Mouse (Mus musculus) liver, embryonic 14.5 days (tissue): ENCODE results near the gene Npas3. TPM values are rescaled to one million over a fixed set of nuclear protein-coding genes. Genes with fewer than 3 reads are reported as not detected.

Experiments
- ATAC-seq: fragments of 200-750 bp; cut with Nextera tagmentation; 2 replicates; pipeline ENCODE4 v1.8.0; 2017; ENCODE audit warnings: moderate number of reproducible peaks, mild to moderate bottlenecking, moderate library complexity; ENCODE audit not compliant: insufficient read depth
- DNase-seq, 3 experiments: peaks; one replicate each; pipeline ENCODE4 v3.0.0-alpha.2; 2012 to 2013; ENCODE audit warnings: low read depth in 3 of 3, low spot score in 3 of 3
- H3K27ac ChIP-seq: fragments of 300-500 bp; sonication (generic); 2 replicates; pipeline ENCODE4 v1.5.1; 2014; ENCODE audit warnings: moderate library complexity, mild to moderate bottlenecking, control low read depth, inconsistent platforms
- H3K27me3 ChIP-seq: fragments of 300-500 bp; sonication (generic); 2 replicates; pipeline ENCODE4 v1.6.1; 2014; ENCODE audit warnings: mild to moderate bottlenecking, low read length, moderate library complexity; ENCODE audit not compliant: control insufficient read depth, insufficient read depth
- H3K36me3 ChIP-seq: fragments of 300-500 bp; sonication (generic); replicated peaks from 2 replicates; pipeline ENCODE4 v1.6.1; 2014; ENCODE audit warnings: low read depth; ENCODE audit not compliant: control insufficient read depth, insufficient read depth
- H3K4me1 ChIP-seq, 2 experiments: fragments of 200-500 bp in 1 of 2; fragments of 300-500 bp in 1 of 2; sonication (generic) in 1 of 2; replicated peaks; 2 replicates each; pipeline ENCODE4 v1.6.1; 2012 to 2014; ENCODE audit warnings: antibody characterized with exemption in 1 of 2, inconsistent platforms in 1 of 2, low read length in 1 of 2; ENCODE audit not compliant: control insufficient read depth in 2 of 2, insufficient read depth in 2 of 2
- H3K4me2 ChIP-seq: fragments of 300-500 bp; sonication (generic); 2 replicates; pipeline ENCODE4 v1.6.1; 2014; ENCODE audit warnings: low read depth, mild to moderate bottlenecking, control low read depth, moderate library complexity
- H3K4me3 ChIP-seq, 2 experiments: fragments of 200-500 bp in 1 of 2; fragments of 300-500 bp in 1 of 2; sonication (generic) in 1 of 2; 2 replicates each; pipeline ENCODE4 v1.5.1; 2012 to 2014; ENCODE audit warnings: low read depth in 2 of 2, low read length in 2 of 2, mild to moderate bottlenecking in 2 of 2, control low read depth in 1 of 2, inconsistent platforms in 1 of 2, moderate library complexity in 1 of 2; ENCODE audit not compliant: insufficient read depth in 1 of 2
- H3K9ac ChIP-seq: fragments of 300-500 bp; sonication (generic); replicated peaks from 2 replicates; pipeline ENCODE4 v1.6.1; 2014; ENCODE audit warnings: mild to moderate bottlenecking, control low read depth, moderate library complexity
- H3K9me3 ChIP-seq: fragments of 300-500 bp; sonication (generic); 2 replicates; pipeline ENCODE4 v1.6.1; 2016; ENCODE audit warnings: low read length, mixed read lengths; ENCODE audit not compliant: control insufficient read depth
- CTCF ChIP-seq: IDR thresholded peaks from 2 replicates; pipeline ENCODE4 v1.5.1; 2016; ENCODE audit warnings: antibody characterized with exemption, low read depth, control low read depth
- EP300 ChIP-seq: IDR thresholded peaks from 2 replicates; pipeline ENCODE4 v1.6.1; 2016; ENCODE audit warnings: antibody characterized with exemption, low read depth
- WGBS: fragments of 180-500 bp; shearing (Covaris S2); extraction: QIAGEN DNeasy Blood & Tissue Kit; methylation state at CpG from one replicate; pipeline ENCODE4 v1.1.7; 2014; ENCODE audit not compliant: insufficient replicate concordance; 5-methylcytosine and 5-hydroxymethylcytosine counted together
- polyA plus RNA-seq, 2 experiments: library from polyadenylated mRNA; depleted of rRNA in 1 of 2; stranded (reverse) in 1 of 2; unstranded in 1 of 2; fragments of >200 nt; fragmentation: Nextera tagmentation in 1 of 2; extraction: Ambion mirVana in 1 of 2; gene quantifications; 2 replicates each; pipeline versions ENCODE4 v1.2.1 to v1.2.3; 2012 to 2014

The Npas3 gene
- polyA plus RNA-seq, 2 experiments: 0.08 to 0.09 TPM

GRCm38 (mm10) chr12:53852432-53852831, 604.0 kb downstream of the Npas3 start:
- no peak for ATAC-seq
- peaks cover 0 to 7% of the 10 kb centered on the region in 2 experiments; a peak in 1 of 4 replicates for H3K4me1 ChIP-seq
- no peaks in the 10 kb centered on the region for H3K36me3 ChIP-seq
- no peaks in the 10 kb centered on the region for H3K9me3 ChIP-seq
- no peak overlapping the region for H3K27ac ChIP-seq
- DNase-seq: no peak
- no peak overlapping the region for H3K4me2 ChIP-seq
- H3K4me3 ChIP-seq: no peak overlapping the region
- H3K9ac ChIP-seq: no peak overlapping the region
- 58% methylated on average over 2 of the region's 2 CpGs for WGBS
- TF ChIP-seq EP300 (no peak), CTCF (no peak)
- no peaks in the 10 kb centered on the region; the same call in none of the 2 replicates for H3K27me3 ChIP-seq

GRCm38 (mm10) chr12:53860176-53860575, 611.7 kb downstream of the Npas3 start:
- H3K27me3 ChIP-seq: no peaks in the 10 kb centered on the region; the same call in 1 of the 2 replicates
- no peak for ATAC-seq
- H3K27ac ChIP-seq: no peak overlapping the region
- no peaks in the 10 kb centered on the region for H3K9me3 ChIP-seq
- H3K4me1 ChIP-seq: no peaks in the 10 kb centered on the region
- no peak overlapping the region for H3K4me3 ChIP-seq
- H3K36me3 ChIP-seq: no peaks in the 10 kb centered on the region
- no peak for TF ChIP-seq CTCF
- TF ChIP-seq EP300: no peak
- H3K9ac ChIP-seq: no peak overlapping the region
- H3K4me2 ChIP-seq: no peak overlapping the region
- no peak for DNase-seq

GRCm38 (mm10) chr12:53862281-53862680, 613.8 kb downstream of the Npas3 start:
- Histone ChIP-seq H3K4me1 (no peaks in the 10 kb centered on the region), H3K27me3 (no peaks in the 10 kb centered on the region), H3K9ac (no peak overlapping the region), H3K9me3 (no peaks in the 10 kb centered on the region), H3K4me2 (no peak overlapping the region), H3K36me3 (no peaks in the 10 kb centered on the region), H3K4me3 (no peak overlapping the region), H3K27ac (no peak overlapping the region)
- TF ChIP-seq CTCF: no peak
- TF ChIP-seq EP300: no peak
- DNase-seq: no peak
- no peak for ATAC-seq
- 71% methylated on average over 6 of the region's 6 CpGs for WGBS

GRCm38 (mm10) chr12:53864436-53865136, 616.1 kb downstream of the Npas3 start:
- ATAC-seq (no peak), DNase-seq (no peak)
- 52% methylated on average over 5 of the region's 5 CpGs for WGBS
- Histone ChIP-seq H3K36me3 (no peaks in the 10 kb centered on the region), H3K4me1 (no peaks in the 10 kb centered on the region), H3K4me2 (no peak overlapping the region), H3K27me3 (no peaks in the 10 kb centered on the region; the same call in 1 of the 2 replicates), H3K4me3 (no peak overlapping the region), H3K27ac (no peak overlapping the region), H3K9ac (no peak overlapping the region), H3K9me3 (no peaks in the 10 kb centered on the region)
- TF ChIP-seq CTCF (no peak), EP300 (no peak)

GRCm38 (mm10) chr12:53865691-53866090, 617.2 kb downstream of the Npas3 start:
- Histone ChIP-seq H3K27me3 (no peaks in the 10 kb centered on the region; the same call in 1 of the 2 replicates), H3K4me2 (no peak overlapping the region), H3K9ac (no peak overlapping the region), H3K9me3 (no peaks in the 10 kb centered on the region), H3K4me1 (no peaks in the 10 kb centered on the region), H3K36me3 (no peaks in the 10 kb centered on the region), H3K27ac (no peak overlapping the region), H3K4me3 (no peak overlapping the region)
- no peak for TF ChIP-seq EP300
- no peak for TF ChIP-seq CTCF
- 38% methylated on average over 2 of the region's 2 CpGs for WGBS
- ATAC-seq (no peak), DNase-seq (no peak)
